Mouse (Mus musculus) neural tube, embryonic 13.5 days (tissue): Measurements from ENCODE around the gene Gm49711. TPM values are rescaled to one million over a fixed set of nuclear protein-coding genes. Genes with fewer than 3 reads are reported as not detected.

Experiments used
- ATAC-seq: fragments of 200-750 bp; cut with Nextera tagmentation; 2 replicates; pipeline ENCODE4 v1.8.0; 2017; ENCODE audit warnings: low read depth, mild to moderate bottlenecking, moderate TSS enrichment, moderate library complexity
- H3K27ac ChIP-seq: fragments of 300-500 bp; sonication (generic); replicated peaks from 2 replicates; pipeline ENCODE4 v1.5.1; 2015; ENCODE audit warnings: moderate library complexity, mild to moderate bottlenecking, inconsistent platforms
- H3K27me3 ChIP-seq: fragments of 300-500 bp; sonication (generic); 2 replicates; pipeline ENCODE4 v1.6.1; 2015; ENCODE audit warnings: mild to moderate bottlenecking, inconsistent platforms
- H3K36me3 ChIP-seq: fragments of 300-500 bp; sonication (generic); 2 replicates; pipeline ENCODE4 v1.6.1; 2015; ENCODE audit warnings: mild to moderate bottlenecking, inconsistent platforms
- H3K4me1 ChIP-seq: fragments of 300-500 bp; sonication (generic); replicated peaks from 2 replicates; pipeline ENCODE4 v1.6.1; 2015; ENCODE audit warnings: inconsistent platforms
- H3K4me2 ChIP-seq: fragments of 300-500 bp; sonication (generic); 2 replicates; pipeline ENCODE4 v1.6.1; 2015; ENCODE audit warnings: inconsistent platforms, mild to moderate bottlenecking, moderate library complexity
- H3K4me3 ChIP-seq: fragments of 300-500 bp; sonication (generic); 2 replicates; pipeline ENCODE4 v1.5.1; 2015; ENCODE audit warnings: mild to moderate bottlenecking, inconsistent platforms
- H3K9ac ChIP-seq: fragments of 300-500 bp; sonication (generic); 2 replicates; pipeline ENCODE4 v1.6.1; 2015; ENCODE audit warnings: moderate library complexity, mild to moderate bottlenecking, inconsistent platforms
- H3K9me3 ChIP-seq: fragments of 300-500 bp; sonication (generic); 2 replicates; pipeline ENCODE4 v1.6.1; 2016; ENCODE audit warnings: inconsistent platforms
- WGBS: fragments of 180-500 bp; shearing (Covaris S2); methylation state at CpG from one replicate; pipeline ENCODE4 v1.1.7; 2015; 5-methylcytosine and 5-hydroxymethylcytosine counted together
- polyA plus RNA-seq: library from polyadenylated mRNA; unstranded; fragments of >200 nt; fragmentation: Nextera tagmentation; extraction: Ambion mirVana; gene quantifications from 2 replicates; pipeline ENCODE4 v1.2.1, GENCODE M21; 2015

The Gm49711 gene
- polyA plus RNA-seq, 1 experiment from 2014 or later = 0.66 TPM

- no peak for ATAC-seq
- Histone ChIP-seq H3K27ac (no peak overlapping the region), H3K4me3 (no peak overlapping the region), H3K36me3 (peaks cover 10% of the 10 kb centered on the region; the same call in 1 of the 2 replicates), H3K4me2 (no peak overlapping the region), H3K9me3 (no peaks in the 10 kb centered on the region), H3K4me1 (peaks cover 18% of the 10 kb centered on the region), H3K27me3 (no peaks in the 10 kb centered on the region), H3K9ac (no peak overlapping the region)
- WGBS = 86% methylated on average over 3 of the region's 3 CpGs
These were observed 47.5 kb downstream of the Gm49711 start for GRCm38 (mm10) chr16:92105631-92106030.

GRCm38 (mm10) chr16:92107346-92107745, 49.2 kb downstream of the Gm49711 start:
- Histone ChIP-seq H3K36me3 (peaks cover 14% of the 10 kb centered on the region), H3K4me1 (peaks cover 15% of the 10 kb centered on the region), H3K4me2 (no peak overlapping the region), H3K27ac (no peak overlapping the region), H3K4me3 (no peak overlapping the region), H3K9ac (no peak overlapping the region), H3K27me3 (no peaks in the 10 kb centered on the region), H3K9me3 (no peaks in the 10 kb centered on the region)
- ATAC-seq = no peak
- 89% methylated on average over 5 of the region's 5 CpGs for WGBS

GRCm38 (mm10) chr16:92114706-92115241, 56.7 kb downstream of the Gm49711 start:
- WGBS = 74% methylated on average over 5 of the region's 5 CpGs
- ATAC-seq = no peak
- H3K9me3 ChIP-seq = no peaks in the 10 kb centered on the region
- H3K4me2 ChIP-seq = no peak overlapping the region
- peak overlapping the region; percentile 74; the same call in 1 of the 2 replicates for H3K27ac ChIP-seq
- peaks cover 40% of the 10 kb centered on the region for H3K4me1 ChIP-seq
- H3K36me3 ChIP-seq = peaks cover 16% of the 10 kb centered on the region
- H3K9ac ChIP-seq = 0 out of 2 replicates have a peak overlapping the region, but pooled peaks have one; percentile 34
- H3K27me3 ChIP-seq = no peaks in the 10 kb centered on the region
- no peak overlapping the region for H3K4me3 ChIP-seq

DNA sequence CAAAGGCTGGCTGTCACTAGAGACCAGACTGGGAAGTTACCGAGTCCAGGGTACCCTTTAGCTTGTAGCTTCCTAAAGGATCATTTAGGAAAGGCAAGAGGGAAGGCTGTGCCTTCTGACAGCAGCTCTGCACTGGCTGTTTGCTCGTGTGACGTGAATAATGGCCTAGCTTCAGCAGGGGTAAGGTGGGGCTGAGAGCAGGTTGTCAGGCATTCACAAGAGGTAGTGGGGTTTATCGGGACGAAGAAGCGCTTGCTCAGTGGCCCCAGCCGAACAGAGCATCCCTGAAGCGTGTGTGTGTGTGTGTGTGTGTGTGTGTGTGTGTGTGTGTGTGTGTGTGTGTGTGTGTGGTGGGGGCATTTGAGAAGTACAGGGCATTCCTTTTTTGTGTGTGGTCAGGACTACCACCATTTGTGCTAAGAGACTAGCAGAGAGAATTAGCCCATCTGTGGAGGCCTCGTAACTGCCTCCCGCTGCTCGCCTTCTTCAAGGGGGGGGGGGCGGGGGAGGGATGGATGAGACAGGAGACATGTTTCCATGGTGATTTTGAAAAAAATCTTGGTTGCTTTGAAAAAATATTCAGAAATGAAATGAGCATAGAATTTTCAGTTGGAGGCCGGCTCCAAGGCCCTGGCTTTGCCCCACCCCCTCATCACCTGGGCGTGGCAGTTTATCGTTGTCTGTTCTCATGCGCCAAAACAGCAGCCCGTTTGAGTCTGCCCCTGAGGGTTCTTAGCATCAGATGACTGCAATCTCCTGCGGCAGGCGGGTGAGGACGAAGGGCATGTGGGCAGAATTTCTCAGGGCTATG, 57.7 kb downstream of the Gm49711 start:
- no peaks in the 10 kb centered on the region for H3K9me3 ChIP-seq
- peak overlapping the region; percentile 35 for H3K4me2 ChIP-seq
- peak overlapping the region; percentile 74 for H3K27ac ChIP-seq
- 0 out of 2 replicates have a peak overlapping the region, but pooled peaks have one; percentile 34 for H3K9ac ChIP-seq
- peaks cover 37% of the 10 kb centered on the region for H3K4me1 ChIP-seq
- 14% methylated on average over 20 of the region's 20 CpGs for WGBS
- H3K4me3 ChIP-seq = no peak overlapping the region
- H3K27me3 ChIP-seq = no peaks in the 10 kb centered on the region
- H3K36me3 ChIP-seq = peaks cover 16% of the 10 kb centered on the region
- peak; percentile 57 for ATAC-seq

DNA sequence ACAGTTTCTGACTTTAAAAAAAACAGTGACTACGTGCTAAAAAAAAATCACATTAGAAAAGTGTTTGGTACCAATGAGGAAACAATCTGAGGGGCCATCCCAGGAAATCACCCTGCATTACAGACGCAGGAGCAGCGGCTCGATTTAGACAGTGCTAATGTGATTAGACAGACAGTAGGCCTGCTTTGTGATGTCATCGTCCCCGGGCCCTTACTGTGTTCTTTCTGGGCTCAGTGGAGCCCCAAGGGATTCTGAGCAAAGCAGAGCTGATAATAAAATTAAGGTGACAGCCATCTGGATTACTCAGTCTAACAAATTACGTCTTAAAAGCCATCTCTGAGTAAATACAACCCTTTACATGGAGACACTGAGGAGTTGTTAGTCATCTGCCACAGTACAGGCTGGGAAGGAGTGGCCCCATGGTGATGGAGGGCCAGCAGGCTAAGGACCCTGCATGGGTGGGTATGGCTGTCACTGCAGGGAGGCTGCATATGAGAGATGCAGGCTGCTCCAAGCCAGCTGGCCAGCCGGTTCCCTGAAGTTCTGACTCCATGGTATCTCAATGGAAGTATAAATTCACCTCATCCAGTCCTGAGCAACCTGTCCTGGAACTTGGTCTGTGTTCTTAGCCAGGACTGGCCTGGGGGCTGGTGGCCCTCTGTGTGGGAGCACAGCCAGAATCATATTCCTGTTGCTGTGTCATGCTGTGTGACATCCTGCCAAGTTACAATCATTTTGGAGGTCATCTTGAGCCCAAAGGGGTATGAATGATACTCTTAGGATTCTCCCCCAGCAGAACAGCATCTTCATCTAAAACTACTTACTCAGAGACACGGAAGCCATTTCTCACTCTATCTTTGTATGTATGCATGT, 59.5 kb downstream of the Gm49711 start:
- WGBS = 43% methylated on average over 9 of the region's 9 CpGs
- H3K4me3 ChIP-seq = no peak overlapping the region
- peak overlapping the region; percentile 59; the same call in 1 of the 2 replicates for H3K27ac ChIP-seq
- no peak; the same call in 1 of the 2 replicates for ATAC-seq
- peaks cover 37% of the 10 kb centered on the region for H3K4me1 ChIP-seq
- H3K36me3 ChIP-seq = peaks cover 6% of the 10 kb centered on the region
- no peak overlapping the region for H3K9ac ChIP-seq
- no peak overlapping the region for H3K4me2 ChIP-seq
- no peaks in the 10 kb centered on the region for H3K9me3 ChIP-seq
- H3K27me3 ChIP-seq = no peaks in the 10 kb centered on the region

DNA sequence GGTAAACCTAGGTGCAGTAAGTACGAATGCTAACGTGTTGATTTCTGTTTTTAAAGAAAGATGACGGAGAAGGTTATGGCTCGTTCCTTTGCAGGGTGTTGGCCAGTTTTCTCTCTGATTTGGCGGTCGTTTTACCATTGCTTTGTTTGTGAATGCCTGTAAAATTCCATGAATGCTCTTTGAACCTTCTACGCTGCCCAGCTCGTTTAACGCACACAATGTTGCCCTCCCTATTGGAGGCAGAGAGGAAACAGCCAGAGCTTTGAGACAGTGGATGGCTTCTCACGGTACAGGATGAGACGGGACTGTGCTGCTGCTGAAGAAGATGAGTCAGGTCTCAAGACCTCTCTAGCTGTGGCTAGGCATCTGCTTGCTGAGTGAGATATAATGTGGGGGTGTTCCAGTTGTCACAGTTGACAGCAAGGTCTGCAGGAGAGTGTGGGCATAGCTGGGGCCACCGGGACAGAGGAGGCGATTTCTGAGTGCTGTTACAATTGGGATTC, 60.9 kb downstream of the Gm49711 start:
- H3K9me3 ChIP-seq = peaks cover 5% of the 10 kb centered on the region; the same call in 1 of the 2 replicates
- no peak overlapping the region for H3K4me2 ChIP-seq
- no peaks in the 10 kb centered on the region for H3K27me3 ChIP-seq
- no peaks in the 10 kb centered on the region for H3K36me3 ChIP-seq
- H3K9ac ChIP-seq = no peak overlapping the region
- H3K4me3 ChIP-seq = no peak overlapping the region
- 48% methylated on average over 13 of the region's 13 CpGs for WGBS
- peaks cover 37% of the 10 kb centered on the region for H3K4me1 ChIP-seq
- ATAC-seq = no peak
- H3K27ac ChIP-seq = no peak overlapping the region

DNA sequence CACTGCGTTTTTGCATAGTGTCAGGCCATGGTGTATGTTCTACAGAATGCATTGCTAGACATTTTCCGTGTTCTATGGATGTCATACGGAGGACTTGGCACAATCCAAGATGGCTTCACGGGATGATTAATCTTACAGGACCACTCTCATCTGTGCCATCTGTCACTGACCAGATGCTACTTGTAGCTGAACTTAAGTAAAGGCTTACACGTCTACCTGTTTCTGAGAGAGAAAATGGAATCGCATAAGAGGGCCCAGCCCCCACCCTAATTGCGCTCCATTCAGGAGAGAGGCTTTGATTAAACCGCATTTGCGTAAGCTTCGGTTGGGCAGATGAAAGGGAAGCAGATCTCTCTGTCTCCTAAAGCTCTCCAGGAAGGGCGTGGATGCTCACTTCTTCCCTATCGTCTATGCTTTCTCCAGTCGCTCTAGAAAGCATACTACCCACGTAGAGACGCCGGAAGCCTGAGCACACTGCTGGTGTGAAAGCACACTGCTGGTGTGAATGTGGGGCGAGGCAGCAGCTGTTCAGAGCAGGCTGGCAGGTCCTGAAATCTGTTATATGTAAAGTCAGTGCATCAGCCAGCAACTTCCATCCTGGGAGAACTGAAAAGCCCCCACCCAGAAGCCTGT, 62.9 kb downstream of the Gm49711 start:
- no peak for ATAC-seq
- Histone ChIP-seq H3K4me1 (peaks cover 19% of the 10 kb centered on the region), H3K4me3 (no peak overlapping the region), H3K9me3 (peaks cover 14% of the 10 kb centered on the region; the same call in 1 of the 2 replicates), H3K36me3 (no peaks in the 10 kb centered on the region), H3K4me2 (no peak overlapping the region), H3K9ac (no peak overlapping the region), H3K27me3 (no peaks in the 10 kb centered on the region), H3K27ac (no peak overlapping the region)
- 67% methylated on average over 17 of the region's 17 CpGs for WGBS

DNA sequence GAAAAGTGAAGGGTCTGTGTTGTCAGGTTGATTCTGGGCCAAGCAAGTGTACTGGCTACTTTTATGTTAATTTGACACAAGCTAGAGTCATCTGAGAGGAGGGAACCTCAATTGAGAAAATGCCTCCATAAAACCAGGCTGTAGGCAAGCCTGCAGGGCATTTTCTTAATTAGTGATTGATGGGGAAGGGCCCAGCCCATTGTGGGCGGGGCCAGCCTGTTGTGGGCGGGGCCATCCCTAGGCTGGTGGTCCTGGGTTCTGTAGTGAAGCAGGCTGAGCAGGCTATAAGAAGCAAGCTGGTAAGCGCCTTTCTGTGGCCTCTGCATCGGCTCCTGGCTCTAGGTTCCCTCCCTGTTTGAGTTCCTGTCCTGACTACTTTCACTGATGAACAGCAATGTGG, 69.1 kb downstream of the Gm49711 start:
- Histone ChIP-seq H3K4me1 (no peaks in the 10 kb centered on the region), H3K4me3 (no peak overlapping the region), H3K9ac (no peak overlapping the region), H3K27me3 (no peaks in the 10 kb centered on the region), H3K36me3 (no peaks in the 10 kb centered on the region), H3K4me2 (no peak overlapping the region), H3K9me3 (peaks cover 14% of the 10 kb centered on the region; the same call in 1 of the 2 replicates), H3K27ac (no peak overlapping the region)
- ATAC-seq = no peak
- WGBS = 48% methylated on average over 4 of the region's 4 CpGs

DNA sequence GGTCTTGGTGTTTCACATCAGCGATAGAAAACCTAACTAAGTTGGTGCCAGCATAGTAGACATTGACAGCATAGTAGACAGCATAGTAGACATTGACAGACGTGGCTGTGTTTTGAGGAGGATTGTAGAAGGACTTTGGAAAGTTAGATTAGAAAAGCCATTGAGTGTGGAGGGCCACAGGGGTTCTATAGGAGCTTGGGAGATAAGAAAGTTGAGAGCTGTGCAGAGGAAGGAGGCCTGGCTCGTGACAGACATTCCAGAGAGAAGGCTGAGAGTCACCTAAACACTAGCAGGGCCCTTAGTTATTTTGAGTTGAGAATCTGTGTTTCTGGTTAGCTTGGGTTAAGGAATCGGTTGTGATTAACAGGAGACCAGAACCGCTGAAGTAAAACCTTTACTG, 69.5 kb downstream of the Gm49711 start:
- Histone ChIP-seq H3K4me2 (no peak overlapping the region), H3K27me3 (no peaks in the 10 kb centered on the region), H3K4me1 (no peaks in the 10 kb centered on the region), H3K9ac (no peak overlapping the region), H3K9me3 (peaks cover 14% of the 10 kb centered on the region; the same call in 1 of the 2 replicates), H3K4me3 (no peak overlapping the region), H3K36me3 (no peaks in the 10 kb centered on the region), H3K27ac (no peak overlapping the region)
- no peak for ATAC-seq
- 90% methylated on average over 5 of the region's 5 CpGs for WGBS

DNA sequence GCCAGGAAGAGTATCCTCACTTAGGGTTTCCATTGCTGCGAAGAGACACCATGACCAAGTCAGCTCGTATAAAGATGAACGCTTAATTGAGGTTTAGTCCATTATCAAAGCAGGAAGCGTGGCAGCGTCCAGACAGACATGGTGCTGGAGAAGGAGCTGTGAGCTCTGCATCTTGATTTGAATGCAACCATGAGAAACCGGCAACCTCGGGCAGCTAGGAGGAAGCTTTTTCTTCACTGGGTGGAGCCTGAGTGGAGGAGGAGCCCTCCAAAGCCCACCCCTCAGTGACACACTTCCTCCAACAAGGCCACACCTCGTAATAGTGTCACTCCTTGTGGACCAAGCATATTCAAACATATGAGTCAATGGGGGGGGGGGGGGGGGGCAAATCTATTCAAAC, 71.7 kb downstream of the Gm49711 start:
- 88% methylated on average over 8 of the region's 8 CpGs for WGBS
- peaks cover 8% of the 10 kb centered on the region; the same call in 1 of the 2 replicates for H3K4me1 ChIP-seq
- no peak overlapping the region for H3K4me3 ChIP-seq
- 0 out of 2 replicates have a peak, but pooled peaks cover under 1% of the 10 kb centered on the region for H3K9me3 ChIP-seq
- ATAC-seq = no peak
- H3K27me3 ChIP-seq = no peaks in the 10 kb centered on the region
- H3K27ac ChIP-seq = no peak overlapping the region
- H3K9ac ChIP-seq = no peak overlapping the region
- H3K36me3 ChIP-seq = no peaks in the 10 kb centered on the region
- H3K4me2 ChIP-seq = no peak overlapping the region

DNA sequence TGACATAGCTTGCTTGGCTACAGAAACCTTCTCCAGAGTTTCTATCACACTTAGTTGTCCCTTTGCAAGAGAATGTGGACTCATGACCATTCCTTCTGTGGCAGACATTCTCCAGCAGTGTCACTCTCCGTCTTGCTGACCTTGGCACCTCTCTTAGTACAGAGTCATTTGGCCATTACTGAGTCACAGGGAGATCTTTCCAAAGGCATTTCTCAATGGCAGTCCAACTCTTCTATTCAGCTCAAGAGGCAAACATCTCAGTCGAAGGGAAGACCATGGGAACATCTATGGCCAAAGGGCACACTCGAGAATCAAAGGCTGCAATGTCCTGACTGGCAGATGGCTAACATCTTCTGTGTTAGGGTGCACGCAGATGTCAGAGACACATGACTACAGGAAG, 74.4 kb downstream of the Gm49711 start:
- no peaks in the 10 kb centered on the region for H3K9me3 ChIP-seq
- no peak for ATAC-seq
- H3K27me3 ChIP-seq = no peaks in the 10 kb centered on the region
- no peak overlapping the region for H3K27ac ChIP-seq
- H3K36me3 ChIP-seq = no peaks in the 10 kb centered on the region
- H3K4me1 ChIP-seq = peaks cover 8% of the 10 kb centered on the region; the same call in 1 of the 2 replicates
- H3K4me2 ChIP-seq = no peak overlapping the region
- H3K9ac ChIP-seq = no peak overlapping the region
- H3K4me3 ChIP-seq = no peak overlapping the region
- 86% methylated on average over 4 of the region's 4 CpGs for WGBS
